Mouse (Mus musculus) layer of hippocampus, postnatal 25 days (tissue): ENCODE measurements around the gene Cnot2. TPM values are rescaled to one million over a fixed set of nuclear protein-coding genes. Genes with fewer than 3 reads are reported as not detected.
A peak's percentile ranks its signal among the peaks of the same experiment; 100 is the strongest.
"Not testable (repeated sequence)": the region's sequence is repeated elsewhere in the genome, so short reads cannot be mapped to it uniquely, and the experiment has no call there.

Experiments
- DNase-seq, 2 experiments: peaks; one replicate each; pipeline ENCODE4 v3.0.0; 2022; ENCODE audit warnings: mixed read lengths in 2 of 2, low spot score in 1 of 2; ENCODE audit errors: extremely low spot score in 1 of 2
- total RNA-seq, 2 experiments: library from RNA; stranded (reverse); gene quantifications; 2 replicates each; pipeline ENCODE4 v1.2.3; 2021

Cnot2 gene
- total RNA-seq: 10 to 100 TPM; 76.4 to 79.8 TPM

DNA sequence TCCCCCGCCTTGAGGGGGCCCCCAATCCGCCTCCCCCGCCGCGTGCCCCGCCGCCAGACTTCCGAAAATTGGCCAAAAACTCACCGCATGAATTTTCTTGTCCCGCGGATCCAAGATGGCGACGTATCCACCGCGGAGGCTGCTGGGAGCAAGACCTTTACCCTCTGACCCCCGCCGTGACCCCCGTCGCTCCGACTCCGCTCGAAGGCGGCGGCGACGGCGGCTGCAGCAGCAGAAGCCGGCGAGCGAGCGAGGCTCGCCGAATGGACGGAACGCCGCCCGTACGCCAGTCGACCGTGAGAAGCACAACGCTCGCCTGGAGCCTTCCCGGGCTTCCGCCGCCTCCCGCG is at the start of gene Cnot2:
Gene Cnot2, minus strand, starts transcription at position 143 of the 350 bp plus-strand sequence.
- DNase-seq: peak; percentile 97

DNA sequence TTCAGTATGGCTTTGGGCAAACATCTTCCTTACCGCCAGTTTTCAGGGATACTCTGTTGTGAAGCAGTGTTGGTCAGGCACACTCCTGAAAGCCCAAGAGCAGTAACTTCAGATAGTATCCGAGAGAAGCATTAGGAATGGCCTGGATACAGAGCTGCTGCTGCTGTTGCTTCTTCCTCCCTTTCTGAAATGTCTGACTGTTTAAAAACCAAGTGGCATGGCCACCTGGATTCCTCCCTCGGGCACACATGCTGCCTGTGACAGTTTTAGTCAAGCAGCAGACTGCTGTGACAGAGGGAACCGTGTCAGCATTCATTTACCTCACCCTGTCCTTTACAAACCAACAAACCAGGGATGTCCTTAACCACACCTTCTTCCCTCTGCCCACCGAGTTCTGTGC is 47.6 kb upstream of the Cnot2 start:
- DNase-seq: no peak

DNA sequence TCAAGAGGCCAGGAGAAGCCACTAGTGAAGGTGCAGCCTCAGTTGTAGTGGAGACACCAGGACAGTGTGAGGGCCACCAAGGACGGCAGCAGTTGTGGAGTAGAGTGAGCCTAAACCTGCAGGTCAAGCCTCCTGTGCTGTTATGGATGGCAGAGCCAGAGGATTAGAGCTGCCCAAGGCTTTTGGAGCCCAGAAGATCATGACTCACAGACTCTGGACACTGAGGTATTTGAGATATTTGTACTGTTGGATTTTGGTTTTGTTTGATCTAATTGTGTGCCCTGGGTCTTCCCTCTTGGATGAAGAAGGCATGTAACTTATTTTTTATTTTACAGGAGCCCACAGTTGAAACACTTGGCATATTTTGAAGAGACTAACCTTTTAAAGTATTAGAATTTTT is 44.7 kb upstream of the Cnot2 start:
- DNase-seq: no peak

GRCm38 (mm10) chr10:116613250-116613649 is 31.9 kb upstream of the Cnot2 start:
- DNase-seq: not testable (repeated sequence)

DNA sequence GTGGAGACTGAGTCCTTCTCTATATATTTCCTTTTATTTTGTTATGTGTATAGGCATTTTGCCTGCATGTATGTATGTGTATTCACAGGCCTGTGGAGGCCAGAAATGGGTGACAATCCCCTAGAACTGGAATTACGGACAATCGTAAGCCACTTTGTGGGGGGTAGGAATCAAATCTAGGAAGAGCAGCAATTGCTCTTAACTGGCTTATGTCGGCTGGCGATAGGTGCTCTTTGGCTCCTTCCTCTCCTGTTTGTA is 23.5 kb upstream of the Cnot2 start:
- no peak for DNase-seq

DNA sequence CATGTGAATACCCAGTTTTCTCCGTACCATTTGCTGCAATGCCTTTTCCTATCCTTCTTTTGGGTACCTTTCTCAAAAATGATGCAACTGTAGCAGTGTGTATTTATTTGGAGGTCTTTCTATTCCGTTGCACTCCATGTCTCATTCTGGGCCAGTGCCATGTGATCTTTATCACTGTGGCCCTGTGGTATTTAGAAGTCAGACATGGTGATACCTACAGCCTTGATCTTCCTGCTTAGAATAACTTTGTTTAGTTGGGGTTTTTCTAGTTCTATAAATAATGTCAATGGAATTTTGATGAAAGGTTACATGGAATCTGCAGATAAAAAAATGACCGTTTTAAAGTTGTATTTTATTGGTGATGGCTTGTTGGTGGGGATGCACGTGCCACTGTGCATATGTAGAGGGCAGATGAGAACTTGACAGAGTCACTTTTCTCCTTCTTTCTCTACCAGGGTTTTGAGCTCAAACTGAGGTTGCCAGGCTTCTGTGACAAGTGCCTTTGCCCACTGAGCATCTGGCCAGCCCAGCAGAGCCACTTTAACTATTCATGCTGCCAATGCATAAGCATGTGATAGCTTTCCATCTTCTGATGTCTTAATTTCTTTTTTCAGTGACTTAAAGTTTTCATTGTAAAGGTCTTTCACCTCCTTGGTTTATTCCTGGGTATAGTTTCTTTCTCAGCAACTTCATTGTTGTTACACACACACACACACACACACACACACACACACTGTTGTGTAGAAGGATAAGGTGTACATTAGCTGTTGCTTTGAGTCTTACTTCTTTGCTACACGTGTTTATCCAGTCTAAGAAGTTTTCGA is 23.0 kb upstream of the Cnot2 start:
- no peak for DNase-seq

- no peak for DNase-seq
Observed at GRCm38 (mm10) chr10:116599056-116599850, 17.9 kb upstream of the Cnot2 start.

DNA sequence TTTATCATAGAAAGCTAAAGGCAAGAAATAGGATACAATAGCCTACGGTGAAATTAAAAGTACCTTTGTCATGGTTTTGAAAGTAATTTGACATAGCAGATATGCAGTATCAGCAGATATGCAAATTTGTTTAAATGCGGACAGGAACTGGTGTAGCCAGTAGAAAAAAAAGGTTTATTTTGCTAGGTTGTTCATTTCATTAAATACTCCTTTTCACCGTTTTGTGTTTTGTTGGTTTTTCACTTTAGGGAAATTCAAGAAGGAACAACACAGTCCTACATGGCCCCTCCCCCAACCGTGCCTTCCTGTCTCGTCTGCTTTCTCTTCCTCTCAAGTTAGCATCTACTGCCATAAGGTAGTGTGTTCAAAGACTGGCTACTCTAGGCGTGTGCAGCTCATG is 1.4 kb upstream of the Cnot2 start:
- DNase-seq: no peak

DNA sequence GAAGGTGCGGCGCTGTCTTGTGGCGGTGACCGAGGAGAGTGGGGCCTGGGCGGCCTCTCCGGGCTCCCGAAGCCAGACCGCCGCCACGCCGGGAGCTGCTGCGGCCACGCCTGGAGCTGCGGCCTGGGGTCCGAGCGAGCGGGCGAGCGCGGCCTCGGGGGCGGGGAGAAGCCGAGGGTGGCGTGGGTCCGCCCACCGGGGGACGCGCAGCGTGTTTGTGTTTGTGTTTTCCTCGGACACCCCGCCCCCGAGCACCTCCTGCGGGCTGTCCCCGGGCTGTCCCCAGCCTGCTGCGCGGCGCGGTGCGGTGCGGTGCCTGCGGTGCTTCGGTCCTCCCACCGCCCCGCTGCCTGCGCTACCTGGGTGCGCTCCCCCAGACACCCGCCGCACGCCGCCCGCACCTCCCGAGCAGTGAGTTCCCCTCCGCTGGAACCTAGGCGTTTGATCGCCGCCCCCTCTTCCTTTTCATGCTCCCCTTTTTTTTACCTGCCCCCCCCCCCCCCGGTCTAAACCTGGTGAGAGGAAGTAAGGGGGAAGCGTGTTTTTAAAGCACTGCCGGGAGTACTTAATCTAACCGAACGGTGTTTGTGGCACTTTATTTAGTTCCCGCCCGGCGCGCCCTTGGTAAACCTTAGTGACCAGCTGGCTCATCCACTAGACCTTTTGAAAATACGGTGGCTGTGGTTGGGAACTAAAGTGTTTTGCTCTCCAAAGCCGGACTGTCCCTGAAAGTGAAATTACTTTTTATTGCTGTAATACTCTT is 589 bp upstream of the Cnot2 start:
- peak in 1 of 2 experiments; percentile 31 for DNase-seq

GRCm38 (mm10) chr10:116580591-116581358 is 536 bp downstream of the Cnot2 start:
- DNase-seq: peak; percentile 16 to 25

DNA sequence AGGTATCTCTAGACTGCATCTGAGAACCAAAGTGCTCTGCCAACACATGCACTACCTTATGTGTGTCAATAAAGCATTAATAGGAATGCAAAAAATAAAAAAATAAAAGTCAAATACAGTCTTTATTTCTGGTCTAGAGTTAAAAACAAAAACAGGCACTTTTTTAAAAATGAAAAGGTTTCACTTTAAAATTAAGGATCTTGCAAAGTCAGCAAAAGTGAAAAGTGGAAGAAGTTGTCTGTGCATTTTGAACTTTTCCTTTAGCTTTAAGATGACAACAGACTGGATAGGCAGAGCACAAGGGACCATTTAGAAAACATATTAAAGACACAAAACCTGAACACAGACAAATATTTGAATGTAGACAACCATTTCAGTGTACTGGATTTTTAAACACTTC is 1.8 kb downstream of the Cnot2 start:
- no peak for DNase-seq

DNA sequence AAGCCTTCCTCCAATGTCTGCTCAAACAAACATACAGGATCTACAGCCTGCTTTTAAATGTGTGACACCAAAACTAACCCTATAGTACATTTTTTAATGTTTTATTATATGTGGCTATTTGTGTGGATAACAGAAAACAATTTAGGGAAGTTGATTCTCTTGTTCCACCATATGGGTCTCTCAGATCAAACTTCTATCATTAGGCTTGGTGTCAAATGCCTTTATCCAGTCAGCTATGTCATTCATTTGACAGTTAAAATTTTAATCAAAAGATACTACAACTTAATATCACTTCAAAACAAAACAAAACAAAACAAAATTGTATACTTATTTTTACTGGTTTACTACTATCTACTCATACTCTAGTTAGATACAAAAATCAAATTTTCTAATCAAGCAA is 2.9 kb downstream of the Cnot2 start:
- DNase-seq: no peak

DNA sequence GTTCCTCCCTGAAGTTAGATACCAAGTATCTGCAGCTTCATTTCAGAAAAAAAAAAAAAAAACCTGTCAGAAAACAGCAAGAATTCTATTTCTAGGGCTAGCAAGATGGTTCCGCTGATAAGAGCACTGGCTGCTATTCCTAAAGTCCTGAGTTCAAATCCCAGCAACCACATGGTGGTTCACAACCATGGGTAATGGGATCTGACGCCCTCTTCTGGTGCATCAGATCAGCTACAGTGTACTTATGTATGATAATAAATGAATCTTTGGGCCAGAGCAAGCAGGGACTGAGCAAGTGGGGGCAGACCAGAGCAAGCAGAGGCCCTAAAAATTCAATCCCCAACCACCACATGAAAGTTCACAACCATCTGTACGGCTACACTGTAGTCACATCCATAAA is 4.1 kb downstream of the Cnot2 start:
- DNase-seq: no peak

GRCm38 (mm10) chr10:116576071-116576470 is 5.2 kb downstream of the Cnot2 start:
- not testable (repeated sequence) for DNase-seq

DNA sequence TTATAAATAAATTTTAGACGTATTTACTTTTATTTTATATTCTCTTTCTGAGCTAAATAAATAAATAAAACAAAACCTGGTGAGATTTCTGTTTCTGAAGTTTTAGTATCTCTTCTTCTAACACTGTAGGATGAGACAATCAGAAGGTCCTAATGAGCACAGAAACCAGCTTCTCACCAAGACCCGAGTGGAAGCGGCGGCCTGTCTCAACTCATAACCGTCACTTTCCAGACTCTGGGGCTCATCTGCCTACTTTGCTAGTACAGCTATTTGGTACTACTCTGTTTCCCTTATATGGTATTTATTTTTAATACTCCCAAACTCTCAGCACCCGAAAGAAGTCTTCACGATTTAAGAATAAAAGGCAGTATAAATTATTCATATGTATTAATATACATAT is 10.8 kb downstream of the Cnot2 start:
- no peak for DNase-seq

- DNase-seq: no peak
Observed at GRCm38 (mm10) chr10:116568539-116568938, 12.8 kb downstream of the Cnot2 start.

DNA sequence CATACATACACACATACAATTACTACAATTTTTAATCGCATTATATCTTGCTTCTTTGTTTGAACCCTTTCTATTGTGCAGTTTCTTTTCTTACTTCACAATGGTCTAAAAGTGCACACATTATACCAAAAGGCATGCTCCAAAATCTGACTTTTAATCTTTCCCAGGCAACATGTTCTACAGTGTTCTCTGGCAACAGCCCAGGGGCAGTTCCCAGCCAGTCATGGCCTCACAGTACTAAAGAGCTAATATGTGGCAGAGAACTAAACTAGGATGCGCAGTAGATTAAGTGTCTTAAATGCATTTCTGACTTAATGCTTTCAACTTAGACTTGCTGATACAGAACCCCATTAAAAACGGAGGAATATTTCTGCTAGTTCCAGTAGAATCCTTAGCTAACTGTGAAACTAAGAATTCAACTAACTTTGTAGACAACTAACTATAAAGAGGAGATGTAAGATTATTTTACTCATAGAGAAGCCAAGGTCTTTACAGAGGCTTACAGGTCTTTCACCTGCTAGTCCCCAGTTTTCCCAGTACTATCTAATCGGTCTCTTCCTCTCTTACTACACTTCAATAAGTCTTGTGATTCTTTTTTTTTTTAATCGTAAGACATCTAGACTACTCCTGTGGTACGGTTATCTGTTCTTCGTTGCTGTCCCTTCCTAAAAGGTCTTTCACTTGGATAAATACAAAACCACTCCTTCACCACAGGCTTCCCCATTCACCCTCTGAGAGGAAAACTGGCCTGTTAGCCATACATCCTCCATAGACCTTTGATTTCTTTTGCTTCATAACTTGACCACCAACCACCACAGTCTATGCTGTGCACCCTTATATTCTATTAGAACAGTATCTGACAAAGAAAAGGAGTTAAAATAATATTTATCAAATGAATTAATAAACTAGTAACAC is 13.6 kb downstream of the Cnot2 start:
- no peak for DNase-seq

- DNase-seq: not testable (repeated sequence)
Observed at GRCm38 (mm10) chr10:116566492-116566891, 14.8 kb downstream of the Cnot2 start.

GRCm38 (mm10) chr10:116564828-116565602 is 16.3 kb downstream of the Cnot2 start:
- no peak for DNase-seq
